In the genomic region with DNA sequence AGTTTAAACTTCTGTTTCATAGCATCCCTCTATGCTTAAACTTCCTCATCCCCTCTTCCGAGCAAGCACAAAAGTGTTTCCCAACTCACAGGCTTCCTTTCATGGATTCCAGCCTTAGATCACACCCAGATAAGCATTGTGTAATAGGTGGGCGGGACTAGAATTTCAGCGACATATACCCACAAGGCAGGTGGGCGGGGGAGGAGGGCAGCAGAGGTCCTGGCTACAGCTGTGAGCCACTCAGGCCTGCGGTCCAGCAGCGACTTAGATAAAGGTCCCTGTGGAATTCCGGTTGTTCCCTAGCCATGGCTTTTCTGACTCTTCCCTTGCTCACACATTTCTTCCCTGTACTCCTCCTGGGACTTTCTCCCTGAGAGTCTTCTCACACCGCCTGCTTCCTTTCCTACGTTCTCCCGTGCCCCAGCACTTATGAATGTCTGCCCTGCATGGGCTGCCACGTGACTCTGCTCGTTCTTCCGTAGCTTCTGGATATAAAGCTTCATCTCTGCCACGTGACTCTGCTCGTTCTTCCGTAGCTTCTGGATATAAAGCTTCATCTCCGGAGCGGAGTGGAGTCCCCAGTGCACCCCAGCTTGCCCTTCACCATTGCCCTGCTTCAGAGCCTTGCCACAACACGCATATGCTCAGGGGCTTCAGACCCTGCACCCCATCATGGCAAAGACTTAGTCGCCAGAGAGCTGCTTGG, we compare ENCODE assay signal across 8 mouse cellular contexts.
DNase-seq lines count a peak whose midpoint lies in the region; ATAC-seq and TF ChIP-seq lines count a peak whose summit lies in the region.

No protein-coding gene starts in this region.

- peak; percentile 76 for ATAC-seq in kidney, embryonic 15.5 days (replicated peaks; ENCODE audit: low FRiP score)
- no peak for ATAC-seq in erythroid progenitor cell, adult 5-6 weeks (replicated peaks; ENCODE audit: low FRiP score, poor library complexity, severe bottlenecking)

- 59% methylated on average over 20 of the region's 20 CpGs for WGBS in heart, embryonic 10.5 days
- WGBS in kidney, embryonic 15.5 days = 32% methylated on average over 20 of the region's 20 CpGs
- WGBS in macrophage (ENCODE audit: missing documents) = 42% methylated on average over 20 of the region's 20 CpGs

- H3K4me3 ChIP-seq in E14TG2a.4 (replicated peaks; ENCODE audit: low read length) (peak overlapping the region; percentile 55), macrophage (ENCODE audit: inconsistent target) (no peak overlapping the region)
- peak overlapping the region; percentile 28 for H3K4me3 ChIP-seq in bone marrow macrophage, adult 2 months (ENCODE audit: insufficient read depth, low read length)
- H3K4me3 ChIP-seq in heart, embryonic 10.5 days = no peak overlapping the region
- no peak overlapping the region for H3K4me3 ChIP-seq in kidney, embryonic 15.5 days (replicated peaks)

- H3K4me1 ChIP-seq in E14TG2a.4 (replicated peaks; ENCODE audit: low read depth, low read length) = peaks cover 50% of the 10 kb centered on the region
- H3K4me1 ChIP-seq in bone marrow macrophage, adult 2 months (ENCODE audit: control insufficient read depth, insufficient read depth, low read length) = peaks cover 44% of the 10 kb centered on the region
- H3K4me1 ChIP-seq in heart, embryonic 10.5 days = peaks cover 34% of the 10 kb centered on the region
- H3K4me1 ChIP-seq in kidney, embryonic 15.5 days = peaks cover 46% of the 10 kb centered on the region

- peak overlapping the region; percentile 96 for H3K27ac ChIP-seq in bone marrow macrophage, adult 2 months (ENCODE audit: insufficient read depth, low read depth, low read length)
- H3K27ac ChIP-seq in heart, embryonic 10.5 days = 0 out of 2 replicates have a peak overlapping the region, but pooled peaks have one; percentile 43
- peak overlapping the region; percentile 63 for H3K27ac ChIP-seq in kidney, embryonic 15.5 days
- H3K27ac ChIP-seq in macrophage = peak overlapping the region; percentile 74

- no peak for DNase-seq in heart, embryonic 10.5 days (ENCODE audit: low spot score)
- DNase-seq in layer of hippocampus, adult 9-11 months = no peak
- no peak for DNase-seq in natural killer cell, adult 2 months (ENCODE audit: low spot score in 2 of 2)

- H3K27me3 ChIP-seq in E14TG2a.4 (ENCODE audit: insufficient read depth, low read length) = no peaks in the 10 kb centered on the region
- no peaks in the 10 kb centered on the region for H3K27me3 ChIP-seq in heart, embryonic 10.5 days (ENCODE audit: insufficient read depth, poor library complexity, severe bottlenecking)
- no peaks in the 10 kb centered on the region for H3K27me3 ChIP-seq in kidney, embryonic 15.5 days

- TF ChIP-seq CTCF in E14TG2a.4 (conservative IDR thresholded peaks at IDR 0.05; ENCODE audit: low read length) = no peak
- no peak for TF ChIP-seq CTCF in bone marrow macrophage, adult 2 months (IDR thresholded peaks at IDR 0.05; ENCODE audit: low read depth, low read length)

- 0 out of 2 replicates have a peak, but pooled peaks cover 3% of the 10 kb centered on the region for H3K9me3 ChIP-seq in E14TG2a.4 (ENCODE audit: low read length)
- H3K9me3 ChIP-seq in heart, embryonic 10.5 days = no peaks in the 10 kb centered on the region
- H3K9me3 ChIP-seq in kidney, embryonic 15.5 days (replicated peaks) = no peaks in the 10 kb centered on the region

- peaks cover 6% of the 10 kb centered on the region; the same call in 1 of the 2 replicates for H3K79me2 ChIP-seq in macrophage (ENCODE audit: inconsistent target)

- no peak for TF ChIP-seq POLR2A in bone marrow macrophage, adult 2 months (IDR thresholded peaks at IDR 0.05; ENCODE audit: borderline replicate concordance, low read depth, low read length)

- peak overlapping the region; percentile 15 for H3K4me2 ChIP-seq in kidney, embryonic 15.5 days

- H3K36me3 ChIP-seq in E14TG2a.4 (ENCODE audit: insufficient read depth, low read length) = peaks cover 47% of the 10 kb centered on the region
- H3K36me3 ChIP-seq in heart, embryonic 10.5 days = peaks cover 46% of the 10 kb centered on the region
- H3K36me3 ChIP-seq in kidney, embryonic 15.5 days = peaks cover 18% of the 10 kb centered on the region
- H3K36me3 ChIP-seq in macrophage (ENCODE audit: inconsistent target) = peaks cover 24% of the 10 kb centered on the region

- no peak overlapping the region for H3K9ac ChIP-seq in kidney, embryonic 15.5 days

Comparison
In these comparisons a context has a peak if more than half of its experiments do, and no peak if none do; other contexts are left out.
1. H3K4me3 ChIP-seq: peak in E14TG2a.4 (single experiment) and bone marrow macrophage, adult 2 months (single experiment); none in heart, embryonic 10.5 days (single experiment), kidney, embryonic 15.5 days (single experiment) and macrophage (single experiment).
2. H3K27ac ChIP-seq: peak in every context shown above with its lines; median percentile 96 in bone marrow macrophage, adult 2 months; 74 in macrophage; 63 in kidney, embryonic 15.5 days; 43 in heart, embryonic 10.5 days.